Mouse (Mus musculus) embryonic facial prominence, embryonic 13.5 days (tissue): ENCODE measurements around the gene Upf1. TPM values are rescaled to one million over a fixed set of nuclear protein-coding genes. Genes with fewer than 3 reads are reported as not detected.

Experiments used
- ATAC-seq: fragments of 200-750 bp; cut with Nextera tagmentation; 2 replicates; pipeline ENCODE4 v1.8.0; 2017; ENCODE audit warnings: low read depth; ENCODE audit not compliant: insufficient number of reproducible peaks, insufficient read depth, low FRiP score, low TSS enrichment
- H3K27ac ChIP-seq: fragments of 300-500 bp; sonication (generic); 2 replicates; pipeline ENCODE4 v1.5.1; 2015; ENCODE audit warnings: moderate library complexity, mild to moderate bottlenecking, inconsistent platforms
- H3K27me3 ChIP-seq: fragments of 300-500 bp; sonication (generic); 2 replicates; pipeline ENCODE4 v1.6.1; 2015; ENCODE audit warnings: mild to moderate bottlenecking, inconsistent platforms
- H3K36me3 ChIP-seq: fragments of 300-500 bp; sonication (generic); 2 replicates; pipeline ENCODE4 v1.6.1; 2015; ENCODE audit warnings: mild to moderate bottlenecking, inconsistent platforms
- H3K4me1 ChIP-seq: fragments of 300-500 bp; sonication (generic); 2 replicates; pipeline ENCODE4 v1.6.1; 2015; ENCODE audit warnings: inconsistent platforms
- H3K4me2 ChIP-seq: fragments of 300-500 bp; sonication (generic); 2 replicates; pipeline ENCODE4 v1.6.1; 2015; ENCODE audit warnings: moderate library complexity, mild to moderate bottlenecking, inconsistent platforms
- H3K4me3 ChIP-seq: fragments of 300-500 bp; sonication (generic); 2 replicates; pipeline ENCODE4 v1.5.1; 2015; ENCODE audit warnings: mild to moderate bottlenecking, inconsistent platforms
- H3K9ac ChIP-seq: fragments of 300-500 bp; sonication (generic); 2 replicates; pipeline ENCODE4 v1.6.1; 2015; ENCODE audit warnings: mild to moderate bottlenecking, inconsistent platforms
- H3K9me3 ChIP-seq: fragments of 300-500 bp; sonication (generic); 2 replicates; pipeline ENCODE4 v1.6.1; 2016; ENCODE audit warnings: inconsistent platforms
- WGBS: fragments of 180-500 bp; shearing (Covaris S2); methylation state at CpG from one replicate; pipeline ENCODE4 v1.1.7; 2015; ENCODE audit warnings: mixed read lengths; 5-methylcytosine and 5-hydroxymethylcytosine counted together
- polyA plus RNA-seq: library from polyadenylated mRNA; unstranded; fragments of >200 nt; fragmentation: Nextera tagmentation; extraction: Ambion mirVana; gene quantifications from 2 replicates; pipeline ENCODE4 v1.2.1, GENCODE M21; 2015

Gene Upf1
- polyA plus RNA-seq, 1 experiment from 2014 or later = 22.1 TPM

DNA sequence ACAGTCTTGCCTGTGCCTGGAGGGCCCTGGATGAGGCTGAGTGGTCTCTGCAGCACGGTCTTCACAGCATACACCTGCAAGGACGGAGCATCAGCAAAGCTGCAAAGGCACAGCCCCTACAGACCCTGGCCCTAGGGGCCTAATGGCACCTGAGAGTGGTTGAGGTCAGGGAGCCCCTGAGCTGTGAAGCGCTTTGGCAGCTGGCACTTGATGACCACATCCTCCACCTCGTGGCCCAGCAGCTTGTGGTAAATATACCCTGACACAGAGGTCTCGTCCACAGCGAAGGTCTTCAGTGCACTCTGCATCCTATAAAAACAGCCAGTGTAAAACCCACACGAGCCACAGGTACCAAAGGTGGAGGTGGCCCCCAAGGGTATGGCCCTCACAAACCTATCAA, 14.1 kb downstream of the Upf1 start:
- H3K9me3 ChIP-seq = no peaks in the 10 kb centered on the region
- no peak overlapping the region for H3K27ac ChIP-seq
- H3K36me3 ChIP-seq = peaks cover 100% of the 10 kb centered on the region
- H3K4me1 ChIP-seq = peaks cover 16% of the 10 kb centered on the region
- H3K4me2 ChIP-seq = no peak overlapping the region
- H3K27me3 ChIP-seq = no peaks in the 10 kb centered on the region
- no peak for ATAC-seq
- H3K4me3 ChIP-seq = no peak overlapping the region
- no peak overlapping the region for H3K9ac ChIP-seq
- WGBS = 90% methylated on average over 7 of the region's 7 CpGs

DNA sequence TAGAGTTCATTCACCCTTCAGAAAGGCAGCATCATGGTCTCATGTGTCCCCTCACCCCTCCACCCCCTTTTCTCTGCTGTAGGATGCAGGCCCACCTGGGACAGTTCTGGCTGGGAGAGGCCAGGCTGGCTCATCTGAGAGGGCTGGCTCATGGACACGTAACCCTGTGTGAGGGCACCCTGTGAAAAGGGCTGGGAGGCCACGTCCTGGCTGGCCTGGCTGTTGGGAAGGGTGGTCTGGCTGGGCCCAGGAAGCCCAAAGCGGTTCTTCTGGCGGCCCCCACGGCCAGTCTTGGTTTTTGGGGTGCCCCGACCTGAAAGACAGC, 20.2 kb downstream of the Upf1 start:
- Histone ChIP-seq H3K4me1 (peaks cover 31% of the 10 kb centered on the region), H3K9ac (no peak overlapping the region), H3K27me3 (peaks cover 13% of the 10 kb centered on the region), H3K36me3 (peaks cover 78% of the 10 kb centered on the region), H3K4me2 (no peak overlapping the region), H3K27ac (no peak overlapping the region), H3K9me3 (no peaks in the 10 kb centered on the region), H3K4me3 (no peak overlapping the region)
- 95% methylated on average over 6 of the region's 6 CpGs for whole genome bisulfite sequencing
- no peak for ATAC-seq

DNA sequence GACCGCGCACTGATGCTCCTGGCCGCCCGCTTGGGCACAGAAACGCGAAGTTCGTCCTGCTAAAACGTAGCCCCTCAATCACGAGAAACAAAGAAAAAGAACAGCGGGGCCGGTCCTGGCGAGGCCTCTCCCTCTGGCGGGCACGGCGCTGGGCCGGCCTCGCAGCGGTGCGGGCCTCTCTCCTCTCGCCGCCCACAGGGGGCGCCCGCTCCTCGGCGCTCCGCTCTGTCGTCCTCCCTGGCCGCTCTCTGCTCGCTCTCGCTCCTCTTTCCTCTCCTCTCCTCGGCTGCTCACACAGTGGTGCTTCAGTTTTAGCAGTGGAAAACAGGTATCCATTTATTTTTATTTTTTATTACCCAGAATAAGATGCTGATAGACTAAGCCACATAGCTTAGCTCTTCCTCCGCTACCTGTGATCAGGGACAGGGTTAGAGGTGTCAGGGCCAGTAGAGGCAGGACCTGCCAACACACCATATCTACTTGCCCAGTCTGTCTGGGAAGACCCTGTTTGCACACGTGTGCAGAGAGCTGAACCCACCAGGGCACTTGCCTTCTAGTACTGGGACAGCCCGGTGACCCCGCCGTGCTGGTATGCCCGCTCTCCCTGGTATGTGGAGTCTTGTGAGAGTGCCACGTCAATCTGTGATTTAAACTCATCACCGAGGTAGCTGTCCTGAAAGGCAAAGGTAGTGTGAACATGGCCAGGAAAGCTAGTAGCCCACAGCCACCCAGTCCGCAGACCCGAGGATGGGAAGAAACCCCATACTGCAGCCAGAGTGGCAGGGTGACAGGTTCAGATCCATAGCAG, 20.8 kb downstream of the Upf1 start:
- Histone ChIP-seq H3K9me3 (no peaks in the 10 kb centered on the region), H3K4me2 (peak overlapping the region; percentile 17; the same call in 1 of the 2 replicates), H3K36me3 (peaks cover 78% of the 10 kb centered on the region), H3K27me3 (peaks cover 13% of the 10 kb centered on the region), H3K4me1 (peaks cover 31% of the 10 kb centered on the region), H3K9ac (no peak overlapping the region), H3K4me3 (0 out of 2 replicates have a peak overlapping the region, but pooled peaks have one; percentile 1), H3K27ac (no peak overlapping the region)
- 24% methylated on average over 41 of the region's 41 CpGs for WGBS
- ATAC-seq = peak; percentile 57; the same call in 1 of the 2 replicates

DNA sequence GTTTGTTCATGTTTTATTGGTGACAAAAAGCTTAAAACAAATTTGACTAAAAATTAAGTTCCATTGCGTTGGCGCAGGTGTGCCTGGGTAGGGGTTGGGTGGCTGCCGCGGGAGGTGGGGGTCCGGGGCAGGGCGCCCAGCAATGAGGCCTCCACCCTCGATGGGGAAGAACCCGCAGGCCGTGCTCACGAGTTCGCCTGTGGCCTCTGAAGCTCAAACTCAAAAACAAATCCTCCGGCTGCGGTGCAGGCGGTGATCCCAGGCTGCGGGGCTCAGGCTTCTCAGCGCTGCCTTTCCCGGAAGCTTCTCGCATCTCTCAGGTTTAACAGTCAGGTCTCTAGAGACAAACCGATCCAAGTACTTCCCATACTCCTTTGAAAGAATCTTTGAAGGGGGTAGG, 21.6 kb downstream of the Upf1 start:
- WGBS = 62% methylated on average over 19 of the region's 19 CpGs
- Histone ChIP-seq H3K27ac (0 out of 2 replicates have a peak overlapping the region, but pooled peaks have one; percentile 52), H3K9me3 (no peaks in the 10 kb centered on the region), H3K4me3 (no peak overlapping the region), H3K4me1 (peaks cover 31% of the 10 kb centered on the region), H3K4me2 (no peak overlapping the region), H3K27me3 (peaks cover 13% of the 10 kb centered on the region), H3K36me3 (peaks cover 74% of the 10 kb centered on the region), H3K9ac (no peak overlapping the region)
- ATAC-seq = no peak

DNA sequence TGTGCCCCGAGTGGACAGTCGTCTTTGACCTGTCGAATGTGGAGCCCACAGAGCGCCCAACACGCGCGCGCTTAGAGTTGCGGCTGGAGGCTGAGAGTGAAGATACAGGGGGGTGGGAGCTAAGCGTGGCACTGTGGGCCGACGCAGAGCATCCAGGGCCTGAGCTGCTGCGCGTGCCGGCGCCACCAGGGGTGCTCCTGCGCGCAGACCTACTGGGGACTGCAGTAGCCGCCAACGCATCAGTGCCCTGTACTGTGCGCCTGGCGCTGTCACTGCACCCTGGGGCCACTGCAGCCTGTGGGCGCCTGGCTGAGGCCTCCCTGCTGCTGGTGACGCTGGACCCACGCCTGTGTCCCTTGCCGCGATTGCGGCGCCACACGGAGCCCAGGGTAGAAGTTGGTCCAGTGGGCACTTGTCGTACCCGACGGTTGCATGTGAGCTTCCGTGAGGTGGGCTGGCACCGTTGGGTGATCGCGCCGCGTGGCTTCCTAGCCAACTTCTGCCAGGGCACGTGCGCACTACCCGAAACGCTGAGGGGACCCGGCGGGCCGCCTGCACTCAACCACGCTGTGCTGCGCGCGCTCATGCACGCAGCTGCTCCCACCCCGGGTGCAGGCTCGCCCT, 22.2 kb downstream of the Upf1 start:
- Histone ChIP-seq H3K4me3 (peak overlapping the region; percentile 24), H3K27me3 (peaks cover 13% of the 10 kb centered on the region), H3K9me3 (no peaks in the 10 kb centered on the region), H3K27ac (no peak overlapping the region), H3K4me2 (peak overlapping the region; percentile 54), H3K36me3 (peaks cover 68% of the 10 kb centered on the region), H3K4me1 (peaks cover 31% of the 10 kb centered on the region), H3K9ac (peak overlapping the region; percentile 61)
- WGBS = 30% methylated on average over 53 of the region's 53 CpGs
- ATAC-seq = peak; percentile 75

DNA sequence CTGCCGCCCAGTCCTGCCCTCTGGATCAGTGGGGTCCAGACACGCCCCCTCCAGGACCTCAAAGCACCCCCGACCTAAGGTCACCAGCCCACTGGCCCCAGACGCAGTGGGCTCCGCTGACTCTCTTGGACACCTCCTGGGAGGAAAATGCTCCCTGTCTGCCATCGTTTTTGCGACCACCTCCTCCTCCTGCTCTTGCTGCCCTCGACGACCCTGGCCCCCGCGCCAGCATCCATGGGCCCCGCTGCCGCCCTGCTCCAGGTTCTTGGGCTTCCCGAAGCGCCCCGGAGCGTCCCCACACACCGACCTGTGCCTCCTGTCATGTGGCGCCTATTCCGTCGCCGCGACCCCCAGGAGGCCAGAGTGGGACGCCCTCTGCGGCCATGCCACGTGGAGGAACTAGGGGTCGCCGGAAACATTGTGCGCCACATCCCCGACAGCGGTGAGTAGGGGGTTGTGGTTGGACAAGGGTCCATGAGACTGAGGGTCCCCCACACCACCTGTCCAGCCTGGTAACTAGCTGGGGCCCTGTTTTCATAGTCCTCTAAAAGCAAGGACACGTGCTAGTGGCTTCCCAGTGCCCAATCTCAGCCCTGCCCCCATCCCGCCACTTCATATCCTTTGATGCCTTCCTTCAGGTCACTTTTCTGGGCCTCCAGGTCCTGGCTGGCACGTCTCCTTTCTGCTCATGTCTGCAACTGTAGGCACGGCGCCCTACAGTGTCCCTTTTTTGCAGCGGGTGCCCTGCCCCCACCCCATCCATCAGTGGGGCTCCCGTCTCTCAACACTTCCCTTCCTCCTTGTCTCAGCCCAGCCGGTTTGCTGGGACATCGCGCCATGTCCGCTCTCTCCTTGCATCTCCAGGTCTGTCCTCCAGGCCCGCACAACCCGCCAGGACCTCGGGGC, 23.0 kb downstream of the Upf1 start:
- Histone ChIP-seq H3K27ac (no peak overlapping the region), H3K4me1 (peaks cover 31% of the 10 kb centered on the region), H3K4me3 (peak overlapping the region; percentile 24), H3K9ac (peak overlapping the region; percentile 61), H3K9me3 (no peaks in the 10 kb centered on the region), H3K36me3 (peaks cover 61% of the 10 kb centered on the region), H3K4me2 (peak overlapping the region; percentile 54), H3K27me3 (peaks cover 13% of the 10 kb centered on the region)
- 10% methylated on average over 45 of the region's 45 CpGs for WGBS
- peak; percentile 4; the same call in 1 of the 2 replicates for ATAC-seq

DNA sequence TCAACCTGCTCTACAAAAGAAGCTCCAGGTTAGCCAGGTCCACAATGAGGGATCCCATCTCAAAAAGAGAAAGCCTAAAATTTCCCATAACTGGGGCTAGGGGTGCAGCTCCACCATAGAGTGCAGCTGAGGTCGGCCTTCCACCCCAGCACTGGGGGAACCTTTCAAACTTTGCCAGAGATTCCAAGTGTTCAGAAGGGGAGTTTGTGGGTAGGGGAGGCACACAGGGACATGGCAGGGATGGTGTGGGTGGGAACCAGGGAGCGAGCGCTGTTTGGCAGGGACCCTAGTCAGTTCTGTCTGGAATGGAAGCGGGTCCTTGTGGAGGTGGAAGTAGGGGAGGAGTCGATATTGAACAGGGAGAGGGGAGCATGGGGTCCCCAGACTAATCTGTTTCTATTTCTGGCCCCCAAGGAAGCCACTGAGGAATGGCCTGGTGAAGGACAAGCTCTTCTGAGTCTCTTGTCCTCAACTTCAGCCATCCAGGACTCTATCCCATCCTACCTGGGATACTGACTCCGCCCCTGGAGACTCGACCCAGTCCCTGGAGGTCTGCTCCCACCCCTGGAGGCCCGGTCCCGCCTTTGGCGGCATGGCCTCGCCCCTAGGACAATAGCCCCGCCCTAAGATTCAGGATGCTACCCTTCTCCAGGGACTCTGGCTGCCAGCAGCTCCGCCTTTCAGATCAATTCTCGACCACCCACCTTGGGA, 23.8 kb downstream of the Upf1 start, which contains the start of gene Gdf1:
Gdf1 (plus strand) TSS at position 694 of the 711 bp plus-strand sequence.
- peak within 1 kb of the TSS; percentile 61 for H3K9ac ChIP-seq
- H3K4me1 ChIP-seq = peaks cover 31% of the 10 kb centered on the region
- H3K4me3 ChIP-seq = peak within 1 kb of the TSS; percentile 24
- no peaks in the 10 kb centered on the region for H3K9me3 ChIP-seq
- no peak for ATAC-seq
- H3K27me3 ChIP-seq = peaks cover 13% of the 10 kb centered on the region
- peaks cover 61% of the 10 kb centered on the region for H3K36me3 ChIP-seq
- 28% methylated on average over 14 of the region's 14 CpGs for WGBS
- H3K4me2 ChIP-seq = peak within 1 kb of the TSS; percentile 54
- H3K27ac ChIP-seq = no peak within 1 kb of the TSS

DNA sequence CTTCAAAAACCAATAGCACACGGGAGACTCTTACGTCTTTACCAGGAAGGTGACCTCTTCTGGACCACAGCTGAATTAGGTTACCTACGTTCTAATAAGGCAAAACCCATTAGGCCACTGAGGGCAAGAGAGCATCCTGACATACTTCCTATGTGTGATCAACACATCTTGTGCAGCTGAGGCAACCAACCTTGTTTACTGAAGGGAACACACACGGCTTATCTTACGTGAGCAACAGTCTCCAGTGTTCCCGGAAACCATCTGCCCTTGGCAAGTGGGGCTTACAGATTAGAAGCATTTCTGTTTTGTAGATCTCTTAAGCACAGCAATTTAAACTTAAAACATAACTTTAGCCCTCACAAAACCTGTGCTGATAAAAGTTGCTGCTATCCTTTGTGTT, 25.6 kb downstream of the Upf1 start:
- Histone ChIP-seq H3K36me3 (peaks cover 56% of the 10 kb centered on the region), H3K9ac (no peak overlapping the region), H3K4me3 (no peak overlapping the region), H3K4me1 (peaks cover 29% of the 10 kb centered on the region), H3K27ac (no peak overlapping the region), H3K4me2 (no peak overlapping the region), H3K9me3 (no peaks in the 10 kb centered on the region), H3K27me3 (peaks cover 13% of the 10 kb centered on the region)
- no peak for ATAC-seq
- 93% methylated on average over 6 of the region's 6 CpGs for WGBS

DNA sequence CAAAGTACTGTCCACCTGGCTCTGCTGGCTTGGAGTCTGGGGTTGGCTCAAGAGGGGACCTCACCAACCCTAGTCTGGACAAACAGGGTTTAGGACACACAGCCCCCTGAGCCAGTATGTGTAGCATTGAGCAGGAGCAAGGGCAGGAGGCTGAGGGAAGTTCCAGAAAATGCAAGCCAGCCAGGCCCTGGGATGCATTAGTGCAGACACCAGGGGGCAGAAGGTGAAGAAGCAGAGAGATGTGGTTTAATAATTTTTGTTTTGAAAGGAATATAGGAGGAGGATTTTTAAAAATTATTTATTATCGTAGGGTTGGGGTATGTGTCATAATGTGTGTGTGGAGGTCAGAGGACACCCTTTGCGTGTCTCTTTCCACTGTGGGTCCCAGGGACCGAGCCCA, 29.4 kb downstream of the Upf1 start:
- 94% methylated on average over 3 of the region's 3 CpGs for WGBS
- Histone ChIP-seq H3K27me3 (no peaks in the 10 kb centered on the region), H3K9me3 (no peaks in the 10 kb centered on the region), H3K27ac (no peak overlapping the region), H3K4me1 (no peaks in the 10 kb centered on the region), H3K4me3 (no peak overlapping the region), H3K36me3 (peaks cover 52% of the 10 kb centered on the region), H3K4me2 (no peak overlapping the region), H3K9ac (no peak overlapping the region)
- no peak for ATAC-seq

DNA sequence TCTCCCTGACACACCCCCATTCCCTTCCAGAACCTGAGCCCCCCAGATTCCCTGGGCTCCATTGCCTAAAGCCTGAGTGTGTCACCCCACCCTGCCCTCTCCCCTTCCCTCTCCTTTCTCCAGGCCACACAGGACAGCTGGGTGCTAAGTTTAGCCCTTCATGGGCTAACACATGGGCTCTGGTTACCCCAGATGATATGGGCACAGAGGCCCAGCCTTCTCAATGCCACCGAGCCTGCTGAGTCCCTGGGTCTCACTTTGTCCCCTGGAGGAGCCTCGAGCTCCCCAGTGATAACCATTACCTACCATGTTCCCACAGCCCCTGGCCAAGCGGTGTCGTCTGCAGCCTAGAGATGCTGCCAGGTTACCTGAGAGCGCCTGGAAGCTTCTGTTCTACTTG, 35.2 kb downstream of the Upf1 start:
- peak overlapping the region; percentile 41; the same call in 1 of the 2 replicates for H3K9ac ChIP-seq

More for the DNA sequence above, 35.2 kb downstream of the Upf1 start:
- peaks cover 31% of the 10 kb centered on the region for H3K36me3 ChIP-seq
- WGBS = 73% methylated on average over 5 of the region's 5 CpGs
- H3K4me3 ChIP-seq = no peak overlapping the region
- H3K27me3 ChIP-seq = no peaks in the 10 kb centered on the region
- 0 out of 2 replicates have a peak overlapping the region, but pooled peaks have one; percentile 85 for H3K4me2 ChIP-seq
- H3K9me3 ChIP-seq = no peaks in the 10 kb centered on the region
- no peak for ATAC-seq
- H3K4me1 ChIP-seq = peaks cover 34% of the 10 kb centered on the region
- peak overlapping the region; percentile 79; the same call in 1 of the 2 replicates for H3K27ac ChIP-seq
